Mouse (Mus musculus) ES-E14 (cell line): ENCODE results near the gene Higd1b.

ENCODE experiments used
- CHD2 ChIP-seq: IDR thresholded peaks from 2 replicates; pipeline ENCODE4 v1.6.1; 2014; ENCODE audit warnings: mild to moderate bottlenecking, low read depth, low read length, inconsistent platforms
- HCFC1 ChIP-seq: IDR thresholded peaks from 2 replicates; pipeline ENCODE4 v1.6.1; 2012; ENCODE audit warnings: low read length, inconsistent platforms, borderline replicate concordance; ENCODE audit not compliant: insufficient read depth
- MAFK ChIP-seq: IDR thresholded peaks from 2 replicates; pipeline ENCODE4 v1.6.1; 2014; ENCODE audit warnings: mild to moderate bottlenecking, low read depth, low read length, inconsistent platforms; ENCODE audit not compliant: insufficient read depth
- ZC3H11A ChIP-seq: IDR thresholded peaks from 2 replicates; pipeline ENCODE4 v1.6.1; 2012; ENCODE audit warnings: low read depth, mild to moderate bottlenecking, inconsistent platforms, low read length, borderline replicate concordance
- ZNF384 ChIP-seq: IDR thresholded peaks from 2 replicates; pipeline ENCODE4 v1.6.1; 2012; ENCODE audit warnings: low read depth, low read length, inconsistent platforms

DNA sequence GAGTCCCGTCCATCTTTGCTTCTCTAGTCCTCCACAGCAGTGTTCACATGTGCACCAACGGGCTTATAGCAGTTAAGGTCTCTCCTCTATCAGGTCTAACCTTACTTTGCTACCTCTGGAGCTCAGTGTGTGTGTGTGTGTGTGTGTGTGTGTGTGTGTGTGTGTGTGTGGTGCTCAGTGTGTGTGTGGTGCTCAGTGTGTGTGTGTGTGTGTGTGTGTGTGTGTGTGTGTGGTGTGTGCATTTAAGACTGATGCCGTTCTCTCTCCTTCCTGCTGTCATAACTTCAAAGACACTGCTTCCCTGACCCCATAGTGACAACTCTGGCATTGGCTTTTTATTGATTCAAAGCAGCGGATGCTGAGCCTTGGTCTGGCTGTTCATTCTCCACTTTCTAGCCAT is at the start of gene Higd1b:
- no peak for TF ChIP-seq HCFC1
- no peak for TF ChIP-seq ZC3H11A
- TF ChIP-seq MAFK: no peak
- no peak for TF ChIP-seq CHD2
- TF ChIP-seq ZNF384: no peak
